Mouse (Mus musculus) lung, postnatal 25 days (tissue): ENCODE measurements at regions not wholly inside any gene's neighbourhood (a gene's known extent, or its start where the extent isn't known, plus 50 kb on each side); places are given as distances from the start of the nearest gene placed in this dataset.
"Not testable (repeated sequence)": the region's sequence is repeated elsewhere in the genome, so short reads cannot be mapped to it uniquely, and the experiment has no call there.

Source experiments
- DNase-seq: peaks from one replicate; pipeline ENCODE4 v3.0.0; 2022; ENCODE audit warnings: low spot score

DNA sequence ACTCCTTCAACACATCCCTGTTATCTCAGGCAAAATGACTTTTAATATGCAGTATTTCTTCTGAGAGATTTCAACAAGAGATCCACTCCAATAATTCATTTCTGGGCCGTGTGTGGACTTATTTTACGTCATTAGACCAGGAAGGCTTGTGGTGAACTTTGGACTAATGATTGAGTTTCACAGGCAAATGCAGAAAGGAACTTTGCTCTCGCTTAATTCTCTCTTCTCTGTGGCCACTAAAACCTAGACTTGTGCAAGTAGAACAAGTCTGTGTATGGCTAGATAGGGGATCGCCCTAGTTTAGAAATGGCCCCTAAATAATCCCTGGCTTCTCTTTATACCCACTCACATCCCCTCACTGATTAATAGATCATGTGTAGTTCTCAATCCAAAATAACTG, 50.6 kb upstream of the Ppp1r12a start:
- DNase-seq: no peak

DNA sequence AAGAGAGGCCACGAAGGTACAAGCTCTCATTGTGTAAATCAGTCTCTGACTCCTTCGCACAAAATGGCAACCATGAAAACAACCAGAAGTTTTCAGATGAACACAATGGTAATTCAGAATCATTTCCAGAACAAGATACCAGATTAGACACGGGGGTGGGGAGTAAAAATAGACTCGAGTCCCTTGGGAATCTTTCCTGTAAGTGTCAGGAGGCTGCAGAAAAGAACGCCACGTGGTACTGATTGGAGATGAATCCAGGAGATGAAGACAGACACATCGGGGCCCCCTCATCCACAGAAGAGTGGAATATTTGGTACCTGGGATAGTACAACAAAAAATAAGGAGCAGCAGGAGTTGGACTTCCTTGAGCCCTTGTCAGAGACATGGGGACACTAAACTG, 51.1 kb upstream of the Ppp1r12a start:
- no peak for DNase-seq

DNA sequence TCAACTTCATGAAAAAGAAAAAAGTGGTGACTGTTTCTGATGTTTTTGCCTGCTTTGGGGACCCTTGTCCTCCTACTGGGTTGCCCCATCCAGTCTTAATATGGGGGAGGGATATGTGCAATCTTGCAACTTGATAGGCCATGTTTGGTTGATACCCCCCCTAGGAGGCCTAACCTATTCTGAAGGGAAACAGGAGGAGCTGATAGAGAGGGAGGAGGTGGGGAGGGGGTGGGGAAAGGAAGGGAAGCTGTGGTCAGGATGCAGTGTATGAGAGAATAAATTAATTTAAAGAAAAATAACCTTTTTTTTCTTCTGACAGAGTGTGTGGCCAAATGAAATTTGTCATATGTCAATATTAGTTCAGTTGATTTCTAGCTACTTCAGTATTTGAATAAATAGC, 51.8 kb upstream of the Ppp1r12a start:
- no peak for DNase-seq

DNA sequence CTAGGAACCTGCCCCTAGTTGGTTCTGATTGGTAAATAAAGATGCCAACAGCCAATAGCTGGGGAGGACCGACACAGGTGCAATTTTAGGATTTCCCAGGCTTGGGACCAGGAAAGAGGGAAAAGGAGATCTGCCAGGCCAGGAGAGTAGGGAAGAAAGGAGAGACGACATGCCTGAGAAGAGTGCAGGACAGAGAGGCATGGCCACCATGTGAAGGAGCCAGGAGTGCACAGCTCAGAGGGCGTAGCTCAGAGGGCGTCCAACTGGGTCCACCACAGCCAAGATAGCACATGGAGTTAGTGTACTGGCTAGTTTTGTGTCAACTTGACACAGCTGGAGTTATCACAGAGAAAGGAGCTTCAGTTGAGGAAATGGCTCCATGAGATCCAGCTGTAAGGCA, 53.5 kb upstream of the Ppp1r12a start:
- not testable (repeated sequence) for DNase-seq

DNA sequence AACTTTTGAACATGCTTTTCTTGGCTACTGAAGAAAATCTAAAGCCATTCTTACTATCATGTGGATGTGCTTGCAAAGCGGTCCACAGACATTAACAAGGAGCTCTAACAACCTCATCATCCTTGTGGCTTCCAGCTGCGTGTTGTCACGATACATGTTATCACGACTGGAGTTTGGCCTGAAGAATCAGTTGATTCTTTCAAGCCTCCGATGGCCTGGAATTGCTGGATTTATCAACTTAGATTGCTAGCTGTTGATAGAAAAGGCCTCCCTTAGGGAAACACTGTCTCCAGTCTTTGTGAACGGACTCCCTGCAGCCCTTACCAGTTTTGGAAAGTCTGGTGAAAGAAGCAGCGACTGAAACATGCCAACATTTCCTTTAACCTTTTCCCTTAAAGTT, 60.5 kb upstream of the Ppp1r12a start:
- DNase-seq: no peak

DNA sequence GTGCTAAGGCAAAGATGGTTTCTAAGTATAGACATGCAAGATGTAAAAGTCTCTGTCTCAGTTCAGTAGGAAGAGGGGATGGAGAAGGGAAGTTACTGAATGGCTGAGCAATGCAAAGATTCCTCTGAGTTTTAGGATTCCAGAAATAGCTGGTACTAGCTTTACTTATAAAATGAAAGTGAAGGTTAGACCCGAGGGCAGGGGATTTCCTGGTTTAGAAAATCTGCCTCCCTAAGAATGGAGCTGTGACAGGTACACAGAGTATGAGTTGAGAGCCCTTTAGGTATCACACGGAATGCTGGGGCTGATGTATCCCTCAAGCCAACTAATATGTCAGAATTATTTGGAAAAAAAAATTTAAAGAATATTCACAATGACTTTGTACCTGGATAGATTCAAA, 69.0 kb upstream of the Ppp1r12a start:
- no peak for DNase-seq

DNA sequence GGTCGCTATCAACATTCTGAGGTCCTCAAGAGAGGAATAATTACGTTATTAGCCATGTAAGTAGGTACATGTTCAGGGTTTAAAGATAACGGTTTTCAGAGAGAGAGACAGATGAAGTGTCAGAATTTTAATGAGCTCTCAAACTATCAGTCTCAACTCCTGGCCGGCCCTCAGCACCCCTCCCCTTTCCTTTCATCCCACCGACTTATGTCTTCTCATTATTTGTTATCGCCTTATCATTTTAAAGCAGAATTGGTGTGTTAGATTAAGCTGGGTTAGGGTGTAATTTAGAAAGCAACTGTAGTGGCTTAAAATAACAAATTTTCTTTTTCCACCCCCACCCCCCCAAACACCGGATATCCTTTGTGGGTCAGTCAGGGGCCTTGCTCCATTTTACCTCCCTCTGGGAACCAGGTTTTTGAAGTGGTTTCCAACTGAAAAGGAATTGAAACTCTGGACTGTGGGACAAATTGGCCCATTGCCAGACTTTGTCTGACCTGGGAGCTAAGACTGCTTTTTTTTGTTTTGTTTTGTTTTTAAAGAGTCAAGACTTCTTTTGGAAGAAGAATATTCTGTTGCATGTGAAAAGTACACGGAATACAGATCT, 72.5 kb upstream of the Ppp1r12a start:
- DNase-seq: no peak

DNA sequence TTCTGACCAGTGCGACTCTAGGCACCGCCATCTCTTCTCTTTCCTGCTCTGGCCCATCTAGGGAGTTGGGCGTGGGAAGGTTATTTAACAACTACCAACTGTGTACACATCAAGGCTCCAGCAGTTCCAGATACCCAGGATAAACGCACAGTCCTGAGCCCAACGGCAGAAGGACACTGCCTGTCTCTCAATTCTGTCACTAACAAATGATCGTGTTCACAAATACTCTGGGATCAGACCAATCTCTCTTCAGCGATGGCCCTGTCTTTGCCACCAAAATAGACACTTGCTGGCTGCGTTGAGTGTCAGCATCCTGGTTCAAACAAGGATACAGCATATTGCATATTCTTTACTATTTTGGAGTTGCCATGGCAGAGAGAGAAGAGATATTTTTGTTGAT, 73.1 kb upstream of the Ppp1r12a start:
- DNase-seq: peak; percentile 32

DNA sequence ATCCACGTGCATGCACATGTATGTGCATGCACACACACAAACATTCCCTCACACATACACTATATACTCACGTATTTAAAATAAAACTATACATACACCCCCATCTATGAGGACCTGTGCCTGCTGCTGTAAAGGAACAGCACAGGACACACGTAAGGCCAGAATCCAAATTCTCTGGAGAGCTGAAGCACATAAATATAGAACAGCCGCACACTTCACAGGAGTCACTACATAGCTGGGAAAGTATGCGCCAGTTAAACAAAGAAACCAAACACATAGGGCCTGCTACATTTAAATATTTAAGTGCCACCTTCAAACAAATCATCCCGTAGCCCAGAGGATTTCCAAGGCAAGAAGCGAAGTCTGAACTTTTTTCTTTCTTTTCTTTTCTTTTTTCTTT, 73.8 kb upstream of the Ppp1r12a start:
- no peak for DNase-seq

DNA sequence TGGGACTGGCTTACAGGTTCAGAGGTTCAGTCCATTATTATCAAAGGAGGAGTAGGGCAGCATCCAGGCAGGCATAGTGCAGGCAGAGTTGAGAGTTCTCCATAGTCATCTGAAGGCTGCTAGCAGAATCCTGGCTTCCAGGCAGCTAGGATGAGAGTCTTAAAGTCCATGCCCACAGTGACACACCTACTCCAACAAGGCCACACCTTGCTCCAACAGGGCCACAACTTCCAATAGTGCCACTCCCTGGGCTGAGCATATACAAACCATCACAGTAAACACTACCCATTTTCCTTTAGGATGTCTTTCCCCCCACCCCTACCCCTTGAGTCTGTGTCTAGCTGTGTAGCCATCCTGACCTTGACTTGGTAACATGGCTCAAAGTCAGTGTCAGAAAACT, 78.8 kb upstream of the Ppp1r12a start:
- DNase-seq: no peak

DNA sequence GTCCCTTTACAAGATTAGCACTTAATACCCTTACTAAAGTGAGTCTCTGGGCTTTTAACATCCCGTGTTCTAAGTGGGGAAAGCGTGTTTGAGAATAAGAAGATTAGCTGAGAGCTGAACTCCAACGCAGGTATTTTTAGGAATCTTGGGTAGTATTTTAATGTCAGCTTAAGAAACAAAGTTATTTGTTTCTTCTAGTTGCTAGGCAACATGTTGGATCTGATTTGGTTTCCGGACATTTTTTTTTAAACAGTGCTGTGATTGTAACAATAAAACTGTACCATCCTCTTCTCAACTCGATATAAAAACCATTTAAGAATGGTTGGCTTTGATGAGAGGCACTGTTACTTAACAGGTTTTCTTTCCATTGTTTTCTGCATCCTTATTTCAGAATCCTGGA, 86.8 kb upstream of the Ppp1r12a start:
- no peak for DNase-seq

DNA sequence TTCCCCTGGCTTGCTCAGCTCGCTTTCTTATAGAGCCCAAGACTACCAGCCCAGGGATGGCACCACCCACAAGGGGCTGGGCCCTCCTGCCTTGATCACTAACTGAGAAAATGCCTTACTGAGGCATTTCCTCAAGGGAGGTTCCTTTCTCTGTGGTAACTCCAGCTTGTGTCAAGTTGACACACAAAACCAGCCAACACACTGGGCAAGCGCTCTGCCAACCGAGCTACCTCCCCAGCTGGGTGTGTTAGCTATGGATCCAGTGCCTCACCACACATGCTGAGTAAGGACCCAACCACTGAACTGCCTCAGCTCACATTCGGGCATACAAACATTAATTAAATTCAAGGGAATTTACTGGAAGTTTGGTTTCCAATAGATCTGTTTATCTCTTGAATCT, 88.2 kb upstream of the Ppp1r12a start:
- no peak for DNase-seq

DNA sequence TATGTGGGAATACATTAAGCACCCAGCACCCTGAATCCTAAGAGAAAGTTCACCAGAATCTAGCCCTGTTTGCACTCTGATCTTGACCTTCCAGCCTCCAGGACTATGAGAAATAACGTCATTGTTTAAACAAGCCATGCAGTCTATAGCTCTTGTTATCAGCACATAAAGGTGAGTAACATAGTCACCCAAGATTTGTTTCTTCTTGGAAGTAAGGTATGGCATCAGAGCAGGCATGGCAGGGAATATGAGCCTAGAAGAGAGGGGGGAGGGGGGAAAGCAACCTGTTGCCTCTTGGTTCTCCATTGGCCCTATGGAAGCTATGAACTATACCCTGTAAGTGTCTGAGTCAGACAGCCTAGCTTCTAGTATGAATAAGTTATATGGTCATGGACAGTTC, 89.8 kb upstream of the Ppp1r12a start:
- no peak for DNase-seq

DNA sequence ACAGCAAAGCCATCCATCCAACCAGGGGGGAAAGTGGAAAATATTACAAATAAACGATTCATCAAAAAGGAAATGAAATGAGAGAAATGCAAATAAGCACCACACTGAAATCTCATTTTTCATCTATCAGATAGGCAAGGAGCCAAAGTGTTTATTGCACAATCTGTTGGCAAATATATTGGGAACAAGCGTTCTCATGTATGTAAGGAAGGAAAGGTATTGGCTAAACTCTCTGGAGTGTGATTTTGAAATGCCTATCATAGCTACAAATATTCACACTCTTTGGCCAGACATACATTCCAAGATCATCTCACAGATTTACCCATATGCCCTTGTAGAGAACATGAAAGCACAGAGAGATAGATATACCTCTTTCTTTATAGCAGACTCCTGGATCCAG, 90.6 kb upstream of the Ppp1r12a start:
- peak; percentile 77 for DNase-seq

DNA sequence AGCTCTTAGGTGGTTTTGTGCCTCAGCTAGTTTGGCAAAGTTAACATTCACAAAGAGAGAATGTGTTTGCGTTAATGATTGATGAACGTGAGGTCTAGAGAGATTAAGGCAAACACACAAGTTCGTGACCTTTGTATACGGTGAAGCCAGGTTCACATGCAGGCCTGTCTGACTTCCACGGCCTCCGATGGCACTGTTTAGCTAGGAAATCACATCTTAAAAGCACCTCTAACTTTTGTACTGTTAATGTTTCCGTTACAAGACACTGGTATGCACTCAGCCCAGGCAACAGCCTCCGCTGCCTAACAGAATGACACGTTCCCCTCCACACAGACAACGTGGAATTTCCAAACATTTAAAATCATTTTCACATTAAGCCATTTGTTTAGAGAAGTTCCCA, 94.3 kb upstream of the Ppp1r12a start:
- no peak for DNase-seq

DNA sequence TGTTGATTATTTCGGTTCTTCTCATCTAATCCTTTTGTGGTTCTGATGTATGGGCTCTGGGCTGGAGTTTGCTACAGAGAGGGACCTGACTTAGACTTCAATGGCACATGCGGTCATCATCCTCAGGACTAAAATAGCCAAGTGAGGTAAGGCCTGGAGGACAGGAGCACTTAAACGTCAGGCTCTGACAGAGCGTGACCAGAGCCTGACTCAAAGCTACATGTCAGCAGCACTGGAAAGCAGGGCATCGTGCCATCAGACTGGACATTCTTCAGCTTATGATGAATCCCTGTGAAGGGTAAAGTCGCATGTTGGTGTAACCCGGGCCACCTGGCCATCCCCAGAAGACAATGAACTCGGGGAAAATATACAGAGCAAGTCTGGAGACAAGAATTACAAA, 95.8 kb upstream of the Ppp1r12a start:
- no peak for DNase-seq

DNA sequence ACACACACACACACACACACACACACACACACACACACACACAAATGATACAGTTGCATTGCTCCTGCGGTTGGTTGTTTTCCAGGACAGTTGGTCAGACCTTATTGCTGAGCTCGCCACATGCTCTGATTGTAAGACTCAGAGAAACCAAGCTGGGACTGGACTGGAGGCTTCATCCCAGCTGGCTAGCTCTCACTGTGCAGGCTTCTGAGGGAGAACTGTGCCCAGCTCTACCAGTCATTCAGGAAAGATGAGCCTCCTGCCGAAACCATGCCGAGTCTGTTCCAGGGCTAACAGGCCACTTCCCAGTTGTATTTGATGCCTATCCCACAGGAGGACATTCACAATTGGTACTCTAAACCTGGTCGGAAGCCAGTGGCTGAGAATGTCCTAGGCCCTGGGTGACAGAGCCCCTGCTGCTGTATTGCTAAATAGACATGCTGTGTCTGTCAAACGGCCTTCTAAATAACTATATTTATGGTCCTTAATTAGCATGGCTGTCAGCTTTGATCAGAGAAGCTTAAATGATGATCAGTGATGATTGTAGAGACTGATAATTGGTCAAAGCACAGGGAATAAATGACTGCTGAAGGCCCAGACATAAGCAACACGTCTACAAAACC, 100.1 kb upstream of the Ppp1r12a start:
- DNase-seq: no peak

DNA sequence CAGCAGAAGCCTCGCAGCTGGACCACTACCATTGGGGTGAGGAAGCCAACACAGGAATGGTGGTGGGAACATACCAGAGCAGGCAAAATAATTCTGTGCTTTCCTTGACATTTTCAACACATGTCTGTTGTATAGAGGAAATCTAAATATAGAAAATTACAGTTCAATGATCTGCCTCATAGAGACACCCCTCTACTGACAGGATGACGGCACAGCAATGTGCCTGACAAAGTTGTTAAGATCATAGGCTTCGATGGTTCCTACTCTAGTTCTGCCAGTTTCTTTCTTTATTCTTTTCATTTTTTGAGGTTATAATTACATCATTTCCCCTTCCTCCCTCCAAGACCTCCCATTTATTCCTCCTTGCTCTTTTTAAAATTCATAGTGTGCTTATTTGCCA, 101.4 kb upstream of the Ppp1r12a start:
- DNase-seq: no peak

DNA sequence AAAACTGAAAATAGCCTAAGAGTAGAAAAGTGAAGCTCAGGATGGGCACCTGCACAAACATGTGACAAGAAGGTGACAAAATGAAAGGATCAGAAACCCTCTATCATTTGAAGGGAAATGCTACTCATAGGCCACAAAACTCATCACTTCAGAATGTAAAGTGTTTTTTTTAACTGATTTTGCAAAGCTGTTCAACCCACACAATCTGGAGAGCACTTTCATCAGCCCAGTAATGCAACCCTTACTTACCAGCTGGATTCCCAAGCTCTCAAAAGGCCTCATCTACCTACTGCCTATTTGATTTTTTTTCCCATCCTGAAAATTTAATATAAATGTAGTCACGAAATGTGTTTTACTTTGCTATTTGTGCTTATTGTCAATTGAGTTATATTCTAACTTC, 110.4 kb upstream of the Ppp1r12a start:
- no peak for DNase-seq

DNA sequence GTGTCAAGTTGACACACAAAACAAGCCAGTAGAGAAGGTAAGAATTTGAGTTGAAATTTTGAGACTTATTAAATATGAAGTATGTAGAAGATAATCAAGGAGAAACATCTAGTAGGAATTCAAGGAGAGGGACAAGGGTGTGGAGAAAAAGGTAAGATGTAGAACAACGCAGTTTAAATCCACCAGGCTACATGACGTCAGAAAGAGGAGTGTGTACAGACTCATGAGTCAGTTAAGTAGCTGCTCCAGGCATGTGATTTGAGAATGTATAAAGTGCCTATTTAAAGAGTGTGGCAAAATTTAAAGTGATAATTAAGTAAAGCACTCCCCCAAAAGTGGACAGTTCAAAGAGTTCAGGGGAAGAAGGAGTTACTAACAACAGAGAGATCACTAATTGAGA, 113.6 kb upstream of the Ppp1r12a start:
- no peak for DNase-seq

DNA sequence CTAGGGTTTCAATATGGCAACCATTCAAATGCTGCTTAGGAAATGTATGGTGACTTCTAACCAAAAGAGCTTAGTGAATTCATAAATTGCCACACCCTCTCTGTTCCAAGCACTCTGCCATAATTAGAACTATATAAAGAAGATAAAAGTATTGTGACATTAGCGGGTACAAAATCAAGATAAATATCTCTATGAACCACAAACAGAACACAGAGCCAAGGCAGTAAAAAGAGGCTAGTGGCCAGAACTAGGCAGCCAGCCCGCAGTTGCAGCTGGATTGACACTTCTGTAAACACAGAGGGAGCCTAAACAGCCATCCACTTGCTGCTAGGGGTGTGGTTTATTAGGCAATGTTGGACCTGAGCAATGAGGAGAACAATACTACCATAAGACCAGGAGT, 118.5 kb upstream of the Ppp1r12a start:
- DNase-seq: peak; percentile 26

DNA sequence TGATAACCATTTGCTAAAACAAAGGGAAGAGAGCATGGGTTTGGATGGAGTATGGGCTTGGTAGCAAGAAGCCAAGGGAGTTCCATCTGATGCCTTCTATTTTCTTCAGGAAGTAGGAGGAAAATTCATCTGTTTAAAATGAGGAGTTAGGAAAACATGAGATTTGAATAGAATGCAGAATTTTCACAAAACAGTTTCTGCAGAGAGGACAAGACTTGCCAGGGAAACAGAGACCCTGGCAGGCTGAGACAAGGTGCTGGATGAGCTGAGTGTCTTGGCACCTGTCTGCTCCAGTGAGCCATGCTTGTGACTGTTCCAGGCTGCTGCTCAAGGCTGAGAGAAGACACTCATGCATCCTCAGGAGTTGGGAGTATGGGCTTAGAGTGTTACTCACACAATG, 122.0 kb upstream of the Ppp1r12a start:
- DNase-seq: no peak

DNA sequence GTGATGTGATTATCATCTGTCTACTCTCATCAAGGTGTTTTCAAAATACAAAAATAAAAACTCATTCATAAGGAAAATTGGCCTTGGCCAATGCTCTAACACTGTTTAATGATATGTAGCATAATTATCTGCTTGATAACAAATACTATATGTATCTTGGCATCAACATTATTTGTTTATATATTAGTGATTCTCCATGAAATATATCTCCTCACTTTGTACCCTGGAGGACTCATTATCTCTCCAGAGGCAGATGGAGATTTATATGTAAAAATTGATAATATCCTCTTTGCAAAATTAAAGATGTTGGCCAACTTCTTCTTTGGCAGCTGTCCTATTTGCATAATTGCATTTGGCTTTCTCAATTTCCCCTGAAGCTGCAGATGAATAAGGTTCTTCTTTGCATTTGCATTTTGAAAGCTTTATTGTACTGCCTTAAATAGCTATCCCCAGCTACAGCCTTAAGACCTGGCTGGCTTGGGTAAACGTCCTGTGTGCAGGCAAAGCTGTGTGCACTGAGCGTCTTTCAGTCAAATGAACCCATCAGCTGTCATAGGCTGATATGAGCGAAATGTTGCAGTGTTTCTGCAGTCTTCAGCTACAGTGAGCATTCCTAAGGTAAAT, 124.7 kb upstream of the Otogl start:
- no peak for DNase-seq

DNA sequence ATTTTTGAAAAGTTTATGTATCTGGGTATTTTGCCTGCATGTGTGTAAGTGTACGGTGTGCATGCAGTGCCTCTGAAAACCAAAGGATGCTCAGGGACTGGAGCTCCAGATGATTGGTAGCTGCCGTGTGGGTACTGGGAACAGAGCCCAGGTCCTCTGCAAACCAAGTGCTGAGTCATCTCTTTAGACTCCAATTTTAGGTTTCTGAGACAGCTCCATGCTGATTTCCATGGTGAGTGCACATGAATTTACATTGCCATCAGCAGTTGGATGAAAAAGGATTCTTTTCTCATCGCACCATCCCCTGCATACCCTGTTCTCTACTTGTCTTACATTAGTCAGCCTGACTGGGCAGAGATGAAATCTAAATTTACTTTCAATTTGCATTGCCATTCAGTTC, 122.1 kb upstream of the Otogl start:
- no peak for DNase-seq
